Mouse (Mus musculus) kidney, embryonic 16.5 days (tissue): Measurements from ENCODE around the gene Sat1. TPM values are rescaled to one million over a fixed set of nuclear protein-coding genes. Genes with fewer than 3 reads are reported as not detected.

Experiments used
- ATAC-seq: fragments of 200-750 bp; cut with Nextera tagmentation; 2 replicates; pipeline ENCODE4 v1.8.0; 2017; ENCODE audit warnings: moderate TSS enrichment; ENCODE audit not compliant: low FRiP score, low TSS enrichment
- H3K27ac ChIP-seq: fragments of 300-500 bp; sonication (generic); 2 replicates; pipeline ENCODE4 v1.5.1; 2014; ENCODE audit warnings: low read length
- H3K27me3 ChIP-seq: fragments of 300-500 bp; sonication (generic); 2 replicates; pipeline ENCODE4 v1.6.1; 2014; ENCODE audit warnings: low read length, control low read depth, mixed read lengths; ENCODE audit not compliant: insufficient read depth
- H3K36me3 ChIP-seq: fragments of 300-500 bp; sonication (generic); 2 replicates; pipeline ENCODE4 v1.6.1; 2014; ENCODE audit warnings: low read length, control low read depth, mixed read lengths; ENCODE audit not compliant: insufficient read depth
- H3K4me1 ChIP-seq: fragments of 300-500 bp; sonication (generic); 2 replicates; pipeline ENCODE4 v1.6.1; 2014; ENCODE audit warnings: low read length, control low read depth, mixed read lengths; ENCODE audit not compliant: insufficient read depth
- H3K4me2 ChIP-seq: fragments of 300-500 bp; sonication (generic); replicated peaks from 2 replicates; pipeline ENCODE4 v1.6.1; 2014; ENCODE audit warnings: low read depth, low read length
- H3K4me3 ChIP-seq: fragments of 300-500 bp; sonication (generic); 2 replicates; pipeline ENCODE4 v1.5.1; 2014; ENCODE audit warnings: mild to moderate bottlenecking, low read length
- H3K9ac ChIP-seq: fragments of 300-500 bp; sonication (generic); replicated peaks from 2 replicates; pipeline ENCODE4 v1.6.1; 2014; ENCODE audit warnings: low read length
- H3K9me3 ChIP-seq: fragments of 300-500 bp; sonication (generic); 2 replicates; pipeline ENCODE4 v1.6.1; 2016; ENCODE audit warnings: low read length, control low read depth
- WGBS: fragments of 180-500 bp; shearing (Covaris S2); extraction: QIAGEN DNeasy Blood & Tissue Kit; methylation state at CpG from one replicate; pipeline ENCODE4 v1.1.7; 2014; 5-methylcytosine and 5-hydroxymethylcytosine counted together
- polyA plus RNA-seq: library from polyadenylated mRNA; unstranded; fragments of >200 nt; fragmentation: Nextera tagmentation; extraction: Ambion mirVana; gene quantifications from 2 replicates; pipeline ENCODE4 v1.2.1, GENCODE M21; 2015

Sat1 gene
- polyA plus RNA-seq, 1 experiment from 2014 or later, result 217 TPM

GRCm38 (mm10) chrX:155169886-155170285, 46.4 kb downstream of the Sat1 start:
- 0 out of 2 replicates have a peak, but pooled peaks cover 5% of the 10 kb centered on the region for H3K9me3 ChIP-seq
- H3K4me1 ChIP-seq, result no peaks in the 10 kb centered on the region
- H3K27ac ChIP-seq, result no peak overlapping the region
- H3K36me3 ChIP-seq, result no peaks in the 10 kb centered on the region
- 96% methylated on average over 8 of the region's 8 CpGs for WGBS
- no peak overlapping the region for H3K9ac ChIP-seq
- no peak overlapping the region for H3K4me3 ChIP-seq
- H3K4me2 ChIP-seq, result no peak overlapping the region
- no peak for ATAC-seq
- no peaks in the 10 kb centered on the region for H3K27me3 ChIP-seq

DNA sequence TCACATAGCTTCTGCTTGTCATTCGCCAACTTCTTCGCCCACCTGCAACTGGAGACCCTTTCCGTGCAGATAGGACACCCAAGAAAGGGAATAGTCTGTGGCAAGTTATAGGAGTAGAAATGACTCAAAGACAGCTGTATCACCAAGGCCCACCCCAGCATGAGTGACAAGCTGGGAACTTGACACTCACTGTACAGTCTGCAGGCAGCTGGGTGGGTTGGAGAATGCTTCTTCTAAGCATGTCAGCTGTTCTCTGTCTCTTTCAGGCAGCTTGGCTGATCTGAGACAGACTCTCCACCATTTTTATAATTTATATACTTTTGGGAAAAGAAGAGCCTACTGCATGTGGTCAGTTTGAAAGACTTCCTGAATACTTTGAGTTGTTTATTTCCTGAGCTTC, 48.6 kb downstream of the Sat1 start:
- Histone ChIP-seq H3K9ac (no peak overlapping the region), H3K27ac (no peak overlapping the region), H3K4me2 (no peak overlapping the region), H3K4me1 (no peaks in the 10 kb centered on the region), H3K4me3 (no peak overlapping the region), H3K27me3 (no peaks in the 10 kb centered on the region), H3K9me3 (no peaks in the 10 kb centered on the region), H3K36me3 (no peaks in the 10 kb centered on the region)
- no peak for ATAC-seq
- WGBS, result 95% methylated on average over 3 of the region's 3 CpGs

DNA sequence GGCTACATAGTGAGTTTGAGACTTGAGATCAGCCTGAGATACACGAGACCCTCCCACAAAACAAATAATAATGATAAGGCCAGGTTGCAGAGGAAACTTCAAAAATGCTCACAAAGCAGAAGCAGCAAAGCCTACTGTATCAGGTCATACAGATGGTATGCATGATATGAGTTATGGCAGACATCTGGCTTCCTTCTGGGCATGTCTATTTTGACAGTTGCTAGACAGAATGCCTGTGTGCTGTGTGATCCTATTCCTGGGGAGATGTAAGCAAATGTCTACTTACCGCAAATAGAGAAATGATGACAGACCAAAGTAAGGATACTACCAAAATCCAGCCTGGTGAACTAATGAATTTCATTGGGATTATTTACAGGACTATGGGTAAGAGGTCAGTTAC, 49.9 kb downstream of the Sat1 start:
- WGBS, result 72% methylated on average over 2 of the region's 2 CpGs
- H3K4me2 ChIP-seq, result no peak overlapping the region
- no peak overlapping the region for H3K27ac ChIP-seq
- no peak overlapping the region for H3K9ac ChIP-seq
- no peaks in the 10 kb centered on the region for H3K9me3 ChIP-seq
- no peaks in the 10 kb centered on the region for H3K4me1 ChIP-seq
- no peaks in the 10 kb centered on the region for H3K36me3 ChIP-seq
- ATAC-seq, result no peak
- no peaks in the 10 kb centered on the region for H3K27me3 ChIP-seq
- no peak overlapping the region for H3K4me3 ChIP-seq

- no peak for ATAC-seq
- no peak overlapping the region for H3K4me2 ChIP-seq
- no peaks in the 10 kb centered on the region for H3K27me3 ChIP-seq
- no peak overlapping the region for H3K27ac ChIP-seq
- no peaks in the 10 kb centered on the region for H3K9me3 ChIP-seq
- H3K4me3 ChIP-seq, result no peak overlapping the region
- H3K9ac ChIP-seq, result no peak overlapping the region
- no peaks in the 10 kb centered on the region for H3K4me1 ChIP-seq
- WGBS, result 75% methylated on average over 1 of the region's 1 CpGs
- H3K36me3 ChIP-seq, result no peaks in the 10 kb centered on the region
Measured at GRCm38 (mm10) chrX:155163553-155163952, 52.7 kb downstream of the Sat1 start.

Other genes starting within 250 kb of the Sat1 start
- not detected in 2 replicates for gene Magea8, start 220.6 kb downstream of the Sat1 start, polyA plus RNA-seq
- not detected in 2 replicates for gene Magea5, start 153.3 kb downstream of the Sat1 start, polyA plus RNA-seq
- not detected in 2 replicates for gene Magea1, start 126.7 kb downstream of the Sat1 start, polyA plus RNA-seq
- not detected in 2 replicates for gene Magea2, start 122.8 kb downstream of the Sat1 start, polyA plus RNA-seq
- gene Cldn34b2, start 88.0 kb downstream of the Sat1 start, polyA plus RNA-seq, result not detected in 2 replicates
- 38.4 and 43.5 TPM in 2 replicates for gene Acot9, start 46.0 kb upstream of the Sat1 start, polyA plus RNA-seq
- gene Prdx4, start 124.3 kb upstream of the Sat1 start, polyA plus RNA-seq, result 260 and 266 TPM in 2 replicates